Mouse (Mus musculus) Patski (cell line): ENCODE results near the gene Gm5426. TPM values are rescaled to one million over a fixed set of nuclear protein-coding genes. Genes with fewer than 3 reads are reported as not detected.
"Not testable (repeated sequence)": the region's sequence is repeated elsewhere in the genome, so short reads cannot be mapped to it uniquely, and the experiment has no call there.

Experiments used
- ATAC-seq: fragments of 100-300 bp; one replicate; pipeline ENCODE4 v1.8.0; 2021
- CTCF ChIA-PET: fragments of 350-600 bp; sonication (Branson Sonifier 250); formaldehyde crosslinking; loops from one replicate; lab custom pipeline; 2022; ENCODE audit warnings: inconsistent platforms; lab: Charles Lee
- POLR2A ChIA-PET: fragments of 350-600 bp; sonication (Branson Sonifier 250); formaldehyde crosslinking; loops from one replicate; lab custom pipeline; 2022; ENCODE audit warnings: antibody characterized with exemption, inconsistent platforms; lab: Charles Lee
- DNase-seq: peaks from one replicate; pipeline ENCODE4 v3.0.0-alpha.2; 2011; ENCODE audit warnings: low read depth, low spot score
- H3K27me3 ChIP-seq: fragments of 371-371 bp; one replicate; pipeline ENCODE4 v1.5.1; 2021
- CTCF ChIP-seq: fragments of 100-300 bp; IDR thresholded peaks from one replicate; pipeline ENCODE4 v1.5.1; 2021
- in situ Hi-C: fragments of 300-500 bp; cut with MboI; formaldehyde crosslinking; loops from 3 replicates; pipeline ENCODE4 v1.11.1; 2018; ENCODE audit warnings: low pct_unique_long_range_greater_than_20kb, mixed read lengths
- polyA plus RNA-seq: library from polyadenylated mRNA; unstranded; gene quantifications from one replicate; pipeline ENCODE4 v1.2.3, GENCODE M21; 2021

The Gm5426 gene
- polyA plus RNA-seq, result not detected

GRCm38 (mm10) chr10:96136451-96136850 is at the start of gene Gm5426:
Gene Gm5426 (plus strand): TSS chr10:96136603.
- POLR2A ChIA-PET, H3K27me3 ChIP-seq, ATAC-seq, CTCF ChIA-PET, DNase-seq: not testable (repeated sequence)
- in situ Hi-C loops, result loop anchor here (25.0 kb wide), 1 partner anchor 1551 kb away; the partner anchor contains the start of gene Ccer1

DNA sequence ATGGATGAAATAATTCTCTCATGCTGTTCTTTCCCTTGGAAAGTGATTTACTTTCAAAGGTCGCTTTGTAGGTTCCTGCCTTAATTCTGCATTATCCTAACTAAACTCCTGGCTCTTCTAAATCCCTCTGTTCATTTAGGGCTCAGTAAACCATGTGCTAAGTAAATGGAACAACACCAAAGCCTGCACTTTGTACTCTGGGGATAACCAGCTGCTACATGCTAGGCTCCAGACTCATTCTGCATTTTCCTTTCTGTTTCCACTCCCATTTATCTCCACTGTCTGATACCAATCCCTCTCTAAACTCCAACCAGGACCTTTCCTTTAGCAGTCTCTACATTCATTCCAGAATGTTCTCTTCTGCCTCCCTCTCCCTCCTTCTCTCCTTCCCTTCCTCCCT is 46.7 kb upstream of the Gm5426 start:
- ATAC-seq, result no peak
- ChIA-PET POLR2A (interaction anchor here (0.5 kb wide), 1 partner anchor 201 kb away, joined by 3 read pairs; no protein-coding TSS in a partner anchor), CTCF (interaction anchor here (0.9 kb wide), 1 partner anchor 9 kb away, joined by 3 read pairs; no protein-coding TSS in a partner anchor)
- H3K27me3 ChIP-seq, result peaks cover 8% of the 10 kb centered on the region
- no peak for TF ChIP-seq CTCF
- no peak for DNase-seq
- in situ Hi-C loops, result no loop called here

DNA sequence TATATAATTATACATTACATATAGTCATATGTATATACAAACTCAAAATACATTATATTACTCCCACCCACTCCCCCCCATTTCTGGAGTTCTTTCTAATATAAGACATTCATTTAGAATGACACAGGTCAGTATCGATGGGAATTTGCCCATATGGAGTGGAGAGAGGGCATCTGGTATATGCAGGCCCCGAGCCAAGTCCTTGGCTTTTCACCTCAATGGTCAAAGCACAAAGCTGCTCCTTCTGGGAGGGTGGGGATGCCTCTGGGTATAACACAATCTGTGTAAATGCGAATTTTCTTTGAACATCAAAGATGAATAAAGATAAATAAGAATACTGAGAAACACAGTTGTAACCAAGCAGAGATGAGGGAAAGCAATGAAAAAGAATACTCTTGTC is 46.0 kb upstream of the Gm5426 start:
- peaks cover 8% of the 10 kb centered on the region for H3K27me3 ChIP-seq
- POLR2A ChIA-PET, result no interaction called here
- no peak for ATAC-seq
- DNase-seq, result no peak
- TF ChIP-seq CTCF, result no peak
- in situ Hi-C loops, result no loop called here
- CTCF ChIA-PET, result no interaction called here

GRCm38 (mm10) chr10:96093890-96094531 is 42.4 kb upstream of the Gm5426 start:
- no peak for TF ChIP-seq CTCF
- ChIA-PET CTCF (interaction anchor here (0.9 to 2.5 kb wide), 3 partner anchors 8 to 30 kb away, joined by 4 to 9 read pairs (median 5); no protein-coding TSS in a partner anchor), POLR2A (no interaction called here)
- no peak for DNase-seq
- in situ Hi-C loops, result no loop called here
- no peak for ATAC-seq
- no peaks in the 10 kb centered on the region for H3K27me3 ChIP-seq

DNA sequence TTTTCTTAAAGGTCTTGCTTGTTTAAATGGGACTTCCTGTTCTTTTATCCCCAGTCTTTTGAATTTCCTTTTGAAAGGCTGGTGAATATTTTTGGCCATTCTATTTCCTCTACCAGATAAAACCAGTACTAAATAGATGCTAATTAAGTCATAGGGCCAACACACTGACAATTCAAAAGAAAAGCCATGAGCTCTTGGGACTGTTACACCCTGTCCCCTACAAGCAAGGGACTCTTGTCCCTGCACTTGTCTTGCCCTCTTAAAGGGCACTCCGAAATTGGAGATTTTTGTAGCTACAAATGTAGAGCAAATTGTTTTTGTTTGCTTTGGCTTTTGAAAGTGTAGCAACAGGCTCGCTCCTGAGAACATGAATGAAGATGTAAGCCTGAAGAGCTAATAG is 41.8 kb upstream of the Gm5426 start:
- ChIA-PET CTCF (interaction anchor here (0.9 to 2.5 kb wide), 3 partner anchors 8 to 30 kb away, joined by 4 to 9 read pairs (median 5); no protein-coding TSS in a partner anchor), POLR2A (no interaction called here)
- ATAC-seq (no peak), DNase-seq (no peak)
- H3K27me3 ChIP-seq, result no peaks in the 10 kb centered on the region
- in situ Hi-C loops, result no loop called here
- no peak for TF ChIP-seq CTCF

- peaks cover 4% of the 10 kb centered on the region for H3K27me3 ChIP-seq
- TF ChIP-seq CTCF, result no peak
- ATAC-seq (no peak), DNase-seq (no peak)
- in situ Hi-C loops, result no loop called here
- ChIA-PET POLR2A (no interaction called here), CTCF (interaction anchor here (1.2 kb wide), 1 partner anchor 8 kb away, joined by 4 read pairs; no protein-coding TSS in a partner anchor)
Measured at GRCm38 (mm10) chr10:96096730-96097129, 39.7 kb upstream of the Gm5426 start.

DNA sequence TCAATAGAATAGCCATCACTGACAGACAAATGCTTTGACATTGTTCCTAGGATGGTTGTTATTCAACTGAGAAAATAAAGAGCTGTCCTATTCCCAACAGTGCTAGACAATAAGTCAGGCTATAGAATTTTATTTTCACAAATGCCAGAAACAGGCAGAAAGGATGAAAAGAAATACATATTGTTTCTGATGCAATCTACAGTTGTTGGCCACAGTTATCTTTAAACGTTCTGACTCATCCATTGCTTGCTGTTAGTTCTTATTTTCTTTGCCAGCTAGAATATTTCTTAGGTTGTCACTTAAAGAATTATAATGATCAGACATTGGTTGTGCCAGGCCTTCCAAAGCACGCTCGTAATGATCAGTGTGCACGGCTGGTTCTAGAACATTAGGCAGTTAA is 35.4 kb upstream of the Gm5426 start:
- CTCF ChIA-PET, result no interaction called here
- no peak for ATAC-seq
- H3K27me3 ChIP-seq, result peaks cover 4% of the 10 kb centered on the region
- DNase-seq, result no peak
- no peak for TF ChIP-seq CTCF
- in situ Hi-C loops, result no loop called here
- POLR2A ChIA-PET, result no interaction called here

GRCm38 (mm10) chr10:96104158-96104557 is 32.2 kb upstream of the Gm5426 start:
- no peak for TF ChIP-seq CTCF
- peaks cover 4% of the 10 kb centered on the region for H3K27me3 ChIP-seq
- ChIA-PET CTCF (interaction anchor here (1.1 to 2.0 kb wide), 4 partner anchors 8 to 167 kb away, joined by 3 to 9 read pairs (median 6); no protein-coding TSS in a partner anchor), POLR2A (no interaction called here)
- DNase-seq, result no peak
- no peak for ATAC-seq
- in situ Hi-C loops, result no loop called here

- H3K27me3 ChIP-seq, result peaks cover 4% of the 10 kb centered on the region
- ATAC-seq (no peak), DNase-seq (no peak)
- in situ Hi-C loops, result no loop called here
- ChIA-PET POLR2A (no interaction called here), CTCF (interaction anchor here (0.9 to 2.0 kb wide), 5 partner anchors 8 to 167 kb away, joined by 3 to 9 read pairs (median 4); no protein-coding TSS in a partner anchor)
- no peak for TF ChIP-seq CTCF
Measured at GRCm38 (mm10) chr10:96104624-96105023, 31.8 kb upstream of the Gm5426 start.

DNA sequence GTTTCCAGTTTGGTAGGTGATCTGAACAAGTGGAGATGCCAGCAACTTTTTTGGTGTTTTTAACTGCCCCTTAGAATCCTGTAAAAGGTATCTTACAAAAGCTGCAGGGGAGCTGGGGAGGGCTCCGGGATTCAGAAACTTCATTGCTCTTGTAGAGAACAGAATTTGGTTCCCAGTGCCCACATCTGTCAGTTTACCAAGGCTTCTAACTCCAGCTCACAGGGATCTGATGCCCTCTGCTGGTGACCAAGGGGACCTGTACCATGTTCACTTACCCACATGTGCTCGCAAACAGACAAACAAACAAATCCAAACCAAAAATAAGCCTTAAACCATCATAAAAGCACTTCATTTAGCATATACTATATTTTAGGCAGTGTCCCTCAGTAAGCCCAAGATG is 31.3 kb upstream of the Gm5426 start:
- peak; percentile 71 for TF ChIP-seq CTCF
- CTCF ChIA-PET, result interaction anchor here (0.9 to 1.7 kb wide), 5 partner anchors 9 to 168 kb away, joined by 3 to 9 read pairs (median 3); no protein-coding TSS in a partner anchor
- POLR2A ChIA-PET, result no interaction called here
- ATAC-seq, result no peak
- DNase-seq, result no peak
- H3K27me3 ChIP-seq, result peaks cover 4% of the 10 kb centered on the region
- in situ Hi-C loops, result no loop called here
